Mouse (Mus musculus): ENCODE measurements at regions not wholly inside any gene's neighbourhood (a gene's known extent, or its start where the extent isn't known, plus 50 kb on each side); places are given as distances from the start of the nearest gene placed in this dataset.

GRCm38 (mm10) chr14:76244338-76245062 is 133.8 kb downstream of the Nufip1 start:
- DNase-seq (ENCODE audit: extremely low spot score in 1 of 2, low spot score in 1 of 2): no peak

GRCm38 (mm10) chr14:76245063-76245396 is 134.3 kb downstream of the Nufip1 start:
- no peak for DNase-seq (ENCODE audit: extremely low spot score in 1 of 2, low spot score in 1 of 2)

- no peak for DNase-seq (ENCODE audit: extremely low spot score in 1 of 2, low spot score in 1 of 2)
These were observed 137.0 kb downstream of the Nufip1 start for GRCm38 (mm10) chr14:76247664-76248063.

- DNase-seq (ENCODE audit: extremely low spot score in 1 of 2, low spot score in 1 of 2): no peak
These were observed 143.2 kb downstream of the Nufip1 start for GRCm38 (mm10) chr14:76253850-76254249.

- peak; percentile 64 to 74 for DNase-seq (ENCODE audit: extremely low spot score in 1 of 2, low spot score in 1 of 2)
These were observed 144.1 kb downstream of the Nufip1 start for GRCm38 (mm10) chr14:76254565-76255501.

- DNase-seq (ENCODE audit: extremely low spot score in 1 of 2, low spot score in 1 of 2): no peak
These were observed 145.3 kb downstream of the Nufip1 start for GRCm38 (mm10) chr14:76255971-76256370.

GRCm38 (mm10) chr14:76258626-76259025 is 147.9 kb downstream of the Nufip1 start:
- DNase-seq (ENCODE audit: extremely low spot score in 1 of 2, low spot score in 1 of 2): no peak

- DNase-seq (ENCODE audit: extremely low spot score in 1 of 2, low spot score in 1 of 2): peak in 1 of 2 experiments; percentile 16
These were observed 150.1 kb downstream of the Nufip1 start for GRCm38 (mm10) chr14:76260628-76261293.

- DNase-seq (ENCODE audit: extremely low spot score in 1 of 2, low spot score in 1 of 2): no peak
These were observed 151.1 kb upstream of the Tsc22d1 start for GRCm38 (mm10) chr14:76263682-76264081.

- no peak for DNase-seq (ENCODE audit: extremely low spot score in 1 of 2, low spot score in 1 of 2)
These were observed 148.9 kb upstream of the Tsc22d1 start for GRCm38 (mm10) chr14:76265819-76266218.

- no peak for DNase-seq (ENCODE audit: extremely low spot score in 1 of 2, low spot score in 1 of 2)
These were observed 148.5 kb upstream of the Tsc22d1 start for GRCm38 (mm10) chr14:76266249-76266648.

- DNase-seq (ENCODE audit: extremely low spot score in 1 of 2, low spot score in 1 of 2): no peak
These were observed 147.7 kb upstream of the Tsc22d1 start for GRCm38 (mm10) chr14:76267091-76267490.

- DNase-seq (ENCODE audit: extremely low spot score in 1 of 2, low spot score in 1 of 2): no peak
These were observed 143.6 kb upstream of the Tsc22d1 start for GRCm38 (mm10) chr14:76271190-76271589.

- DNase-seq (ENCODE audit: extremely low spot score in 1 of 2, low spot score in 1 of 2): no peak
These were observed 141.9 kb upstream of the Tsc22d1 start for GRCm38 (mm10) chr14:76272840-76273239.

GRCm38 (mm10) chr14:76276655-76277054 is 138.1 kb upstream of the Tsc22d1 start:
- no peak for DNase-seq (ENCODE audit: extremely low spot score in 1 of 2, low spot score in 1 of 2)

GRCm38 (mm10) chr14:76278751-76279450 is 135.9 kb upstream of the Tsc22d1 start:
- no peak for DNase-seq (ENCODE audit: extremely low spot score in 1 of 2, low spot score in 1 of 2)

- DNase-seq (ENCODE audit: extremely low spot score in 1 of 2, low spot score in 1 of 2): no peak
These were observed 135.2 kb upstream of the Tsc22d1 start for GRCm38 (mm10) chr14:76279561-76279960.

GRCm38 (mm10) chr14:76281867-76282266 is 132.9 kb upstream of the Tsc22d1 start:
- no peak for DNase-seq (ENCODE audit: extremely low spot score in 1 of 2, low spot score in 1 of 2)

- no peak for DNase-seq (ENCODE audit: extremely low spot score in 1 of 2, low spot score in 1 of 2)
These were observed 127.0 kb upstream of the Tsc22d1 start for GRCm38 (mm10) chr14:76287768-76288167.

- no peak for DNase-seq (ENCODE audit: extremely low spot score in 1 of 2, low spot score in 1 of 2)
These were observed 124.3 kb upstream of the Tsc22d1 start for GRCm38 (mm10) chr14:76290401-76291018.

Measured in frontal cortex, adult 2 months (tissue).